Mouse (Mus musculus): ENCODE measurements around the gene 4930519P11Rik. TPM values are rescaled to one million over a fixed set of nuclear protein-coding genes. Genes with fewer than 3 reads are reported as not detected.
A peak's percentile ranks its signal among the peaks of the same experiment; 100 is the strongest.

The 4930519P11Rik gene
- polyA plus RNA-seq, 1 experiment: 0.47 TPM

GRCm38 (mm10) chr2:154586405-154586804 lies 26.8 kb downstream of the 4930519P11Rik start:
- peaks cover 6% of the 10 kb centered on the region for H3K27me3 ChIP-seq (ENCODE audit: control insufficient read depth, insufficient read depth, insufficient read length)
- H3K4me3 ChIP-seq: no peak overlapping the region
- no peaks in the 10 kb centered on the region for H3K79me2 ChIP-seq (ENCODE audit: control insufficient read depth, insufficient read depth)
- TF ChIP-seq E2F4 (IDR thresholded peaks at IDR 0.05; ENCODE audit: insufficient read depth) (no peak), POLR2A (IDR thresholded peaks at IDR 0.05; ENCODE audit: insufficient read length, low read depth) (no peak), MYOD1 (IDR thresholded peaks at IDR 0.05; ENCODE audit: control insufficient read depth in 1 of 3, insufficient read length in 2 of 3, low read depth in 2 of 3) (no peak), SRF (IDR thresholded peaks at IDR 0.05; ENCODE audit: control insufficient read depth, insufficient read length, low read depth) (no peak), USF1 (IDR thresholded peaks at IDR 0.05; ENCODE audit: low read depth) (no peak), POLR2AphosphoS2 (IDR thresholded peaks at IDR 0.05; ENCODE audit: insufficient read length, low read depth) (no peak), MAX (IDR thresholded peaks at IDR 0.05; ENCODE audit: low read depth) (no peak), REST (IDR thresholded peaks at IDR 0.05; ENCODE audit: insufficient read depth, insufficient read length) (no peak), CEBPB (IDR thresholded peaks at IDR 0.05; ENCODE audit: insufficient read depth, poor library complexity, severe bottlenecking) (no peak), MYOG (IDR thresholded peaks at IDR 0.05; ENCODE audit: control insufficient read depth in 1 of 3, insufficient read depth in 1 of 3, insufficient read length in 2 of 3, low read depth in 2 of 3) (no peak), TCF3 (IDR thresholded peaks at IDR 0.05; ENCODE audit: insufficient read length, low read depth) (no peak)
- no peaks in the 10 kb centered on the region for H3K36me3 ChIP-seq (ENCODE audit: control insufficient read depth, insufficient read depth)
- H3ac ChIP-seq (ENCODE audit: control insufficient read depth, insufficient read length): no peak overlapping the region
- H3K4me2 ChIP-seq (ENCODE audit: low read depth): no peak overlapping the region

- peaks cover 6% of the 10 kb centered on the region for H3K27me3 ChIP-seq (ENCODE audit: control insufficient read depth, insufficient read depth, insufficient read length)
- no peaks in the 10 kb centered on the region for H3K36me3 ChIP-seq (ENCODE audit: control insufficient read depth, insufficient read depth)
- no peaks in the 10 kb centered on the region for H3K79me2 ChIP-seq (ENCODE audit: control insufficient read depth, insufficient read depth)
- H3K4me2 ChIP-seq (ENCODE audit: low read depth): peak overlapping the region; percentile 27
- TF ChIP-seq MAX (IDR thresholded peaks at IDR 0.05; ENCODE audit: low read depth): no peak
- TF ChIP-seq E2F4 (IDR thresholded peaks at IDR 0.05; ENCODE audit: insufficient read depth): no peak
- TF ChIP-seq POLR2AphosphoS2 (IDR thresholded peaks at IDR 0.05; ENCODE audit: insufficient read length, low read depth): no peak
- no peak for TF ChIP-seq SRF (IDR thresholded peaks at IDR 0.05; ENCODE audit: control insufficient read depth, insufficient read length, low read depth)
- no peak for TF ChIP-seq POLR2A (IDR thresholded peaks at IDR 0.05; ENCODE audit: insufficient read length, low read depth)
- no peak for TF ChIP-seq CEBPB (IDR thresholded peaks at IDR 0.05; ENCODE audit: insufficient read depth, poor library complexity, severe bottlenecking)
- no peak for TF ChIP-seq REST (IDR thresholded peaks at IDR 0.05; ENCODE audit: insufficient read depth, insufficient read length)
- no peak for TF ChIP-seq MYOD1 (IDR thresholded peaks at IDR 0.05; ENCODE audit: control insufficient read depth in 1 of 3, insufficient read length in 2 of 3, low read depth in 2 of 3)
- no peak for TF ChIP-seq MYOG (IDR thresholded peaks at IDR 0.05; ENCODE audit: control insufficient read depth in 1 of 3, insufficient read depth in 1 of 3, insufficient read length in 2 of 3, low read depth in 2 of 3)
- TF ChIP-seq USF1 (IDR thresholded peaks at IDR 0.05; ENCODE audit: low read depth): no peak
- no peak for TF ChIP-seq TCF3 (IDR thresholded peaks at IDR 0.05; ENCODE audit: insufficient read length, low read depth)
- no peak for TF ChIP-seq TCF12 (IDR thresholded peaks at IDR 0.05; ENCODE audit: insufficient read depth, poor library complexity, severe bottlenecking)
- H3K4me3 ChIP-seq: no peak overlapping the region
- H3ac ChIP-seq (ENCODE audit: control insufficient read depth, insufficient read length): no peak overlapping the region
These were observed 28.2 kb downstream of the 4930519P11Rik start for GRCm38 (mm10) chr2:154584931-154585601.

- Histone ChIP-seq H3K4me3 (no peak overlapping the region), H3ac (ENCODE audit: control insufficient read depth, insufficient read length) (no peak overlapping the region), H3K27me3 (ENCODE audit: control insufficient read depth, insufficient read depth, insufficient read length) (peaks cover 6% of the 10 kb centered on the region), H3K4me2 (ENCODE audit: low read depth) (no peak overlapping the region), H3K36me3 (ENCODE audit: control insufficient read depth, insufficient read depth) (no peaks in the 10 kb centered on the region), H3K79me2 (ENCODE audit: control insufficient read depth, insufficient read depth) (no peaks in the 10 kb centered on the region)
- TF ChIP-seq MYOG (IDR thresholded peaks at IDR 0.05; ENCODE audit: control insufficient read depth in 1 of 3, insufficient read depth in 1 of 3, insufficient read length in 2 of 3, low read depth in 2 of 3): peak in 1 of 3 experiments; percentile 59
- TF ChIP-seq TCF12 (IDR thresholded peaks at IDR 0.05; ENCODE audit: insufficient read depth, poor library complexity, severe bottlenecking): peak; percentile 23
- no peak for TF ChIP-seq USF1 (IDR thresholded peaks at IDR 0.05; ENCODE audit: low read depth)
- TF ChIP-seq MYOD1 (IDR thresholded peaks at IDR 0.05; ENCODE audit: control insufficient read depth in 1 of 3, insufficient read length in 2 of 3, low read depth in 2 of 3): peak in 1 of 3 experiments; percentile 47
- no peak for TF ChIP-seq REST (IDR thresholded peaks at IDR 0.05; ENCODE audit: insufficient read depth, insufficient read length)
These were observed 29.0 kb downstream of the 4930519P11Rik start for GRCm38 (mm10) chr2:154583906-154584872.

GRCm38 (mm10) chr2:154581421-154581820 lies 31.8 kb downstream of the 4930519P11Rik start:
- Histone ChIP-seq H3K36me3 (ENCODE audit: control insufficient read depth, insufficient read depth) (no peaks in the 10 kb centered on the region), H3K79me2 (ENCODE audit: control insufficient read depth, insufficient read depth) (no peaks in the 10 kb centered on the region), H3ac (ENCODE audit: control insufficient read depth, insufficient read length) (no peak overlapping the region), H3K27me3 (ENCODE audit: control insufficient read depth, insufficient read depth, insufficient read length) (no peaks in the 10 kb centered on the region), H3K4me2 (ENCODE audit: low read depth) (no peak overlapping the region), H3K4me3 (no peak overlapping the region)
- TF ChIP-seq TCF12 (IDR thresholded peaks at IDR 0.05; ENCODE audit: insufficient read depth, poor library complexity, severe bottlenecking) (no peak), MYOD1 (IDR thresholded peaks at IDR 0.05; ENCODE audit: control insufficient read depth in 1 of 3, insufficient read length in 2 of 3, low read depth in 2 of 3) (no peak), USF1 (IDR thresholded peaks at IDR 0.05; ENCODE audit: low read depth) (no peak), MYOG (IDR thresholded peaks at IDR 0.05; ENCODE audit: control insufficient read depth in 1 of 3, insufficient read depth in 1 of 3, insufficient read length in 2 of 3, low read depth in 2 of 3) (no peak), POLR2A (IDR thresholded peaks at IDR 0.05; ENCODE audit: insufficient read length, low read depth) (no peak), REST (IDR thresholded peaks at IDR 0.05; ENCODE audit: insufficient read depth, insufficient read length) (no peak), TCF3 (IDR thresholded peaks at IDR 0.05; ENCODE audit: insufficient read length, low read depth) (no peak), SRF (IDR thresholded peaks at IDR 0.05; ENCODE audit: control insufficient read depth, insufficient read length, low read depth) (no peak), POLR2AphosphoS2 (IDR thresholded peaks at IDR 0.05; ENCODE audit: insufficient read length, low read depth) (no peak), E2F4 (IDR thresholded peaks at IDR 0.05; ENCODE audit: insufficient read depth) (no peak), MAX (IDR thresholded peaks at IDR 0.05; ENCODE audit: low read depth) (no peak), CEBPB (IDR thresholded peaks at IDR 0.05; ENCODE audit: insufficient read depth, poor library complexity, severe bottlenecking) (no peak)
